Mouse (Mus musculus) layer of hippocampus, adult 9-11 months (tissue): ENCODE measurements around the gene Igfbp7.
"Not testable (repeated sequence)": the region's sequence is repeated elsewhere in the genome, so short reads cannot be mapped to it uniquely, and the experiment has no call there.

Experiments
- DNase-seq: peaks from one replicate; pipeline ENCODE4 v3.0.0; 2022

Igfbp7 gene

DNA sequence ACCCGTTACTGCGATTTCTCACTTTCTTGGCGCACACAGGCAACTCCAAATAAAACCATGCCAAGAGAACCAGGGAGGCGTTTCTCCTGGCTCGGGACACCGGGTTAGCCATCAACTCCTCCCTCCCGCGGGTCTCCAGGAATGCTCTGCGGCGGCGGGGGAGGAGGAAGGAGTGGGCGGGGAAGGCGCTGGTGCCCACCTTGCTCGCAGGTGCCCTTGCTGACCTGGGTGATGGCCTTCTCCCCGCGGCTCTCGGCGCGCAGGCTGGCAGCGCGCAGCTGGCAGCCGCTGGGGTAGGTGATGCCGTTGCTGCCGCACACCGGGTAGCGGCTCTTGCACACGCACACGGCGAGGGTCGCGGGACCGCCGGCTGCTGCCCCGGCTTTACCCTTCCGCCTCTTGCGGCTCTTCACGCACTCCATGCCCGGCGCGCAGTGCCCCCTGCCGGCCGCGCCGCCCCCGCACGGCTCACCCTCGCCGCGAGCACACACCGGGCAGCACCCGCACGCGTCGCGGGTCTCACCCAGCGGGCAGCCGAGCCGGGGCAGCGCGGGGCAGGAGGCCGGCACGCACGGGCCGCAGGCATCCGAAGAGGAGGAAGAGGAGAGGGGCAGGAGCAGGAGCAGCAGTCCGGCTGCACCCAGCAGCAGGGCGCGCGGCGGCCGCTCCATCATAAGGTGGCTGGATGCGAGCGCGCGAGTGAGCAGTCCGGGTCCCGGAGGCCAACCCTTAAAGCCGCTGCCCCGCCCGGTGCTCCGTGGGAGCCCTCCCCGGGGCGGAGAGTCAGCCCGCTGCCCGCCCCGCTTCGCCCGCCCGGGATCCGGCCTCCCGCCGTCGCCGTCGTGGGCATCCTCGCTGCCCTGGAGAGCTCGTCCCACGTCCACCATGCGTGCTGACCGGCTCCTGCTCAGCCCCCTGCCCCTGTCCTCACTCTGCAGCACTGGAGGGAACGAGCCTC lies at the start of gene Igfbp7:
Gene Igfbp7, minus strand, starts transcription at position 701 of the 958 bp plus-strand sequence.
- DNase-seq, result peak; percentile 17

- DNase-seq, result no peak
Measured at GRCm38 (mm10) chr5:77452103-77452502, 44.3 kb upstream of the Igfbp7 start.

DNA sequence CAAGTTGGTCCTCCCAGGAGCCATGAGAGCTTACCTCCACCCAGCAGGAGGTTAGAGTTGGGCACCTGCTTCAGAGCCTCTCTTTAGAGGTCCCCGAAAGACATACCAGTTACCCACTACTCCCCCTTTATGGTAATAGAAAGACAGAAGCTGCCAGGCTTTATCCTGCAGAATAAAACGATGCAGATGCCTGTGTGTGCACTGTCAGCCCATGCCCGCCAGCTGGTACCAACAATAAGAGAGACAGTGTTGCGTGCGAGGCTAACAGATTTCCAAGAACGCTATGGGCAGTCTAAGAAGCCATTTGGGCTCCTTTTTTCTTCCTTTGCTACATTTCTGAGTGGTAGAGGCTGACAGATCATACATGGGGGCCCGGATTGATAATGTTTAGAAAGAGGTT lies 41.7 kb upstream of the Igfbp7 start:
- peak; percentile 29 for DNase-seq

GRCm38 (mm10) chr5:77445431-77445830 lies 37.6 kb upstream of the Igfbp7 start:
- no peak for DNase-seq

- DNase-seq, result no peak
Measured at GRCm38 (mm10) chr5:77443889-77444573, 36.2 kb upstream of the Igfbp7 start.

- DNase-seq, result no peak
Measured at GRCm38 (mm10) chr5:77442856-77443623, 35.2 kb upstream of the Igfbp7 start.

- no peak for DNase-seq
Measured at GRCm38 (mm10) chr5:77436308-77436707, 28.5 kb upstream of the Igfbp7 start.

- DNase-seq, result no peak
Measured at GRCm38 (mm10) chr5:77434060-77434459, 26.2 kb upstream of the Igfbp7 start.

GRCm38 (mm10) chr5:77433561-77433960 lies 25.7 kb upstream of the Igfbp7 start:
- DNase-seq, result peak; percentile 44

DNA sequence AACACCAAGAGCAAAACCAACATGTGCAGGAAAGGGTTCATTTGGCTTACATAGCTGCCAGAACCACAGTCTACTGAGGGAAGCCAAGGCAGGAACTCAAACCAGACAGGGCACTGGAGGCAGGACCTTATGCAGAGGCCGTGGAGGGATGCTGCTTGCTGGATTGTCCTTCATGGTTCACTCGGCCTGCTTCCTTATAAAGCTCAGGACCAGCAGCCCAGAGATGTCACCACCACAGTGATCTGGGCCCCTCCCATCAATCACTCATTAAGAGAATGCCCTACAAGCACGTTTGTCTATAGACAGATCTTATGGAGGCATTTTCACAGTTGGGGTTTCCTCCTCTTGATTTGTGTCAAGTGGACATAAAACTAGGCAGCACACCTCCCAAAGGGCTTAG lies 25.3 kb upstream of the Igfbp7 start:
- DNase-seq, result no peak

- DNase-seq, result no peak
Measured at GRCm38 (mm10) chr5:77432446-77432845, 24.6 kb upstream of the Igfbp7 start.

DNA sequence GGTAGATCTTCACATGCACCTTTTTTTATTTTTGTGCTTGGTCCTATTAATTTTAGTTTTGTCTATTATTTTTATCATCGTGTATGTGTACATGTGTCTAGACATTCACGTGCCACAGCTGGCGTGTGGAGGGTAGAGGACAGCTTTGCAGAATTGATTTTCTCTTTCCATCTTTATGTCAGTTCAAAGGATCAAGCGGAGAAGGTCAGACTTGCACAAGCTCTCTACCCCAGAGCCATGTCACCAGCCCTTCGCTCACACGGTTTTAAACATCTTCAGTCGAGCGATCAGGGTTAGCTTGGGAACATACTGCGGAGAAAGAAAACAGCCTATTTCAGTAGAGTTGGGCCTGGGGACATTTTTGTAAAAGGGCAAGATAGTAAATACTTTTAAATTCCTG lies 23.2 kb upstream of the Igfbp7 start:
- DNase-seq, result no peak

- no peak for DNase-seq
Measured at GRCm38 (mm10) chr5:77430471-77430870, 22.6 kb upstream of the Igfbp7 start.

- DNase-seq, result no peak
Measured at GRCm38 (mm10) chr5:77430049-77430448, 22.2 kb upstream of the Igfbp7 start.

DNA sequence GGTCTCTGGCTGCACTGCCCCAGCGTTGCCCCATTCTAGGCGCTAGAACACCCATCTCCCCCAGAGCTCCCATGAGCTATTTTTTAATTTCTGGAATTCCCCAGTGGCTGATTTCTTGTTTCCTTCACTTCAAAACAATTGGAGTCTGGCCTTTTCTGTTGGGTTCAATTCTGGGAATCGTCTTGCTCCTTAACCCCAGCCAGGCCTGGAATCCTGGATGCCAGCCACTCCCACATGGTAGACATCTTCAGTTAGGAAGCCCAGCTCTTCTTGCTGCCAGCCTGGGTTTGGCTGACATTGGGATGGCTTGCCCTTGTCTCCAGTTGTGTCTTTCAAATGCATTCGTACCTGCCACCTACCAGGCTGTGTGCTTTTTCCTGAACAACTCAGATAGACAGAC lies 20.7 kb upstream of the Igfbp7 start:
- no peak for DNase-seq

DNA sequence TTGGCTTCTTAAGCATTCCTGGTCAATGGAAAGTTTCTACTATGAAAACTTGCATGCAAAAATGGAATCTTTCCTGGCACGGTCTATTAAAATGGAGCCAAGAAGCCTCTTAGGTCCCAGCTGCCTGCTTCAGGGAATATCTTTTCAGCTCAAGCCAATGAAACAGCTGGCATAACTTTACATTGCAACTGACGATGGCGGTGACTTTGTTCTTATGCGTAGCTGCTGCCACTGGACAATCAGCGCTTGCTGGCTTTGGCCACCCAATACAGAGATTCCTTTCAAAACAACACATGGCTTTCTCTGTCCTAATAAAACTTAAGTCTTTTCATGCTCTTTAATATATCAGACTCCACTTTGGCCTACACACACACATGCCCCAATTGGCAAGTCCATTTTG lies 20.1 kb upstream of the Igfbp7 start:
- no peak for DNase-seq

DNA sequence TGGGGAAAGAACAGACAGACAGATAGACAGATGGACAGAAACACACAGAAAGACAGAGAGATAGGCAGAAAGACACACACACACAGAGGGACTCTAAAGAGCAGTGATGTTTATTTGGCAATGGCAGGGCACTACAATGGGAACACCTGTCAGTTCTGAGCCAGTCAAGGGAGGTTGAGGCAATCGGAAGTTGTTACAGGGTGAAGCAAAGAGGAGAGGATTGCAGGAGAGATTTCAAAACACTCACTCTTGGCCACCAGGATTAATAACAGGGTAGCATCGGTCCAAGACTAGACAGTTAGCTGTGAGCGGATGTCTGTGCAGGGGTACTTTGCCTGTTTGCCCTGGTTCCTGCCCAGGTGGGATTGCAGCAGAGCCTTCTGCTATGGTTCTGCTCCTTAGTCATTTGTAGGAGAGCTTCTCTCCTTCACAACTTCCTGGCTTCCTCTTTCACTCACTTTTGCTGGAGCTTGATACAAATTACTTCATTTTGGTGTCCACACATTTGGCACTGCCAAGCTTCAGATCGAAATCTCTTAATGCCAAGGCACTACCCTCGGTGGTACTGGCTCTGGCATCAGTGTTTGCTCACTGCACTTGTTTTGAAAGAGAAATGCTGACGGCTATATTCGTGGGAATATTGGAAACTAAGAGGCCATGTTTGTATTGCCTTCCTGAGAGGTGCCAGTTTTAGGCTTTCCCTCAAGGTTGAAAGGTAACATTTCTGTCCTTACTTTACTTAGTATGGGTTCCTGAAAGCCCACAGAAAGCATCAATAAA lies 18.1 kb upstream of the Igfbp7 start:
- DNase-seq, result no peak

DNA sequence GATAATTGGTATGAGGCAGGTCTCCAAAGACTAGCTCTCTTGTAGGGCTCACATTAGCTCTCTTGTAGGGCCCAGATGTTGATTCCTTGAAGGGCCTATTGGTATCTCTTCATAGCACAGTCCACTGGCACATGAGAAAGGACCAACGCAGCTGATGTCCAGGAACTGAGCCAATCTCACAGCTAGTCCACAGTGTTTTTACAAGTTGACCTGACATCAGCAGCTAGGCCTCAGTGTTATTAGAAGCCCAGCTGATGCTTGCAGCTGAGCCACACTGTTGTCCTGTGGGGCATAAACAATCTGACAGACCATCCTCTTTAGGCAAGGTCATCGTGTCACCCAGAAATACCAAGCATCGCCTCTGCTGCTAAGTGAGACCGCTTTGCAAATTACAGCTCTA lies 11.7 kb upstream of the Igfbp7 start:
- DNase-seq, result not testable (repeated sequence)

DNA sequence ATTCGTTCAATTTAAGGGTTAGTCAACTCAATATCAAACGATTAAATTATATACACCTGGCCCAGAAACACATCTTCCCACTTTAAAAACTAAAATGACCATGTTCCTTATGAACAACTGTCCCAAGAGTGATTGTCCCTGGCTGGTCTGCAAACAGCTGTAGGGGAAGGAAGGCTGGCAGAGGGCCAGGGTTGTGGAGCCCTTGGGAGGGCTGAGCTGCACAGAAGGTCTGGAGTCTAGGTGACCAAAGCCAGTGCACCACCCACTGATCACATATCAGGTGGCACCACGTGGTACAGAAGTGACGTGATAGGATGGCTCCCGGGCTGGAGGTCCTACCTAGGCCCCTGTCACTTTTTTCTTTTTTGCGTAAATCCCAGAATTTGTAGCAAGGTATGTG lies 8.2 kb upstream of the Igfbp7 start:
- no peak for DNase-seq

- DNase-seq, result no peak
Measured at GRCm38 (mm10) chr5:77408530-77408929, 689 bp upstream of the Igfbp7 start.

DNA sequence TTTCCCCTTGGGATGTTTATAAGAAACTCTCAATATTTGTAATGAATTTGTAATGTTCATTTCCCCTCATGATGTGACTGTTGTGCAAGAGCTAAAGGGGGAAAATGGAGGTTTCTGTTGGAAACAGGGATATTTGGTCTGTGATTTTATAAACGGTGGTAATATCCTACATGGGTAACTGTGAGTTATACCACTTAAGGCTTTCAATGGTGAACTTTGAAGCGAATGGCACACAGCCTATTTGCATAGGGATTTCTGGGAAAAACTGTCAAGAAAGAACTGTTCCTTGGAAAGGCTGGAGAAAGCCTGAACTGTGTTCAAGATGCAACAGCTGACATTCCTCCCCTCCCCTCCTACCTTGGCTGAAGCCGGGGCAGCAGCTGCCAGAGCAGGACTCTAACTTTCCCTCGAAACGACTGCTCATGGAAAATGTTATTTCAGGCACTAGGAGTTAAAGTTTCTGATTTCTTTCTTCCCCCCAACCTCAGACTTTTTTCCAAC lies 1.4 kb downstream of the Igfbp7 start:
- DNase-seq, result no peak

DNA sequence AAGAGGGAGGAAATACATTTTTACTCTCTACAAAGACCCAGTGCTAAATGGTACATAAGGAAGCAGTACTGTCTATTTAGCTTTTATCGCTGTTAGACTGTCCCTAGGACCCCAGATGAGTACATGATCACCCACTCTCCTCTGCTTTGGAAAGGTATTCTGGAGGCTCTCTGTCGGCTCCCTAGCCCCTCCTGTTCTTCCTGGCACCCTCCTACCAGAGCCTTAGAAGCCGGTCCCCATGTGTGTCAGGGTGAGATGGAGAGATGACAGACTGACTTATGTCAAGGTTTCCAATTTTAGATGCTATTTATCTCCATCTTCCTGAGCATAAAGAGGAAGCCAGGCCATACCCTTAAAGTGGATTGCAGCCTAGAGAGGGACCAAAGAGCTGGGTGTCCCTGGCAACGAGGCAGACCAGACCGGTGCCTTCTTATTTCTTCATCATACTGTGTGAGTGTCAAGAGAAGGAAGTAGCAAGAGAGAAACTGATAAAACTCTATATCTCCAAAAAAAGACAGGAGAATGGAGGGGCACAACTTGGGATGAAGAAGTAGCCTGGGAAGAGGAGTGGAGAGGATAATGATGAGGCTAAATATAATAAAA lies 2.3 kb downstream of the Igfbp7 start:
- no peak for DNase-seq
